Mouse (Mus musculus): ENCODE results near the gene Wdr31.

DNA sequence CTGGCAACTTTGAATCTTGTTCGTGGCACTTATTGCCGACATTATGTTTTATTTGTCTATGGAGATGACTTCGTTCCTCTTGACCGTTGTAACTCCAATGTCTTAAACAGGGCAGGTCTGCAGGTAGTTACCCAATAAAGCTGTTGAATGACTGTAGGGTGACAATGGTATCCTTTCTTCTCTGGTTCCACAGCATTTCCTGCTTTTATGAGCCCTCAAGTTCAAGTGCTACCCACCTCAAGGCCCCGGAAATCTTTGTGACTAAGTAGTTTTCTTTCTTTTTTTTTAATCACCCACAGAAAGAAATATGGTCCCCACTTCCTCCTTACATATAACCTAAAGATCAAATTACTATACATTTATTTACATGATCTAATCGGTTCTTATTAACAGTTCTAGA is 5.1 kb upstream of the Wdr31 start:
- TF ChIP-seq EP300 (IDR thresholded peaks at IDR 0.05; ENCODE audit: low read depth) (no peak), CTCF (IDR thresholded peaks at IDR 0.05; ENCODE audit: low read depth) (no peak)
